Mouse (Mus musculus) c-Kit-positive CD71-negative TER-119-negative erythroid progenitor cells, embryonic 14.5 days (primary cell): ENCODE measurements around the gene Gm7544.
"Not testable (repeated sequence)": the region's sequence is repeated elsewhere in the genome, so short reads cannot be mapped to it uniquely, and the experiment has no call there.

Experiments
- DNase-seq: peaks from one replicate; pipeline ENCODE4 v3.0.0-alpha.2; 2013; ENCODE audit warnings: low read depth

The Gm7544 gene

DNA sequence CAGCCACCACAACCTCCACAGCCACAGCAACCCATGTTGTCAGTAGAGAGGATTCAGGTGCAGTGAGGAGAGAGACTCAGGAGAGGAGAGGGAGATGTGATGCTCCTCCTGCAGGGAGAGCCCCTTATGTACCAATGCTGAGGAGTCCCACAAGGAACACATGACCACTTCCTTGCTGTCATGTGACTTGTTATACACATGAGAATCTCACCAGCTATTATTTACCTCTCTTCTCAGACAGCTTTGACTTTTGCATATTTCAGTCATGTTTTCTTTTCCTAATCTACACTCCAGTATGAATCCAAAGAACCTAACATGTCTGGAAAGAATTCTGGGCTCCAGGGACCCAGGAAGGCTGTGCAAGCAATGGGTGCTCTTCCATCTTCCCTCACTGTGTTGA, at the start of gene Gm7544:
Gm7544 (minus strand) TSS at position 101 of the 400 bp plus-strand sequence.
- DNase-seq, result not testable (repeated sequence)

DNA sequence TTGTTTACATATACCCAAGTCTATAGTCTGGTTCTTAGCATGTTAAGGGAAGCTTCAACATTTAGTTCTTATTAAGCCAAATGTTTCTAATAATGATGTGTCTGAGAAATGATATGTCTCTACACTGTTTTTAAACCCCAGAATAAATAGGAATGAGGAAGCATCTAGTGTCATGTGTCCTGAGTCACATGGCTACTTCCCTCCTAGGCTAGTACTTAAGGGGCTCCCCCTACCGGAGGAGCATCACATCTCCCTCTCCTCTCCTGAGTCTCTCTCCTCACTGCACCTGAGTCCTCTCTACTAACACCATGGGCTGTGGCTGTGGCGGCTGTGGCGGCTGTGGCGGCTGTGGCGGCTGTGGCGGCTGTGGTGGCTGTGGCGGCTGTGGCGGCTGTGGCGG, 44.5 kb upstream of the Gm7544 start, which contains the start of gene Gm47959:
Gm47959 (plus strand) TSS at position 243 of the 400 bp plus-strand sequence.
- not testable (repeated sequence) for DNase-seq

DNA sequence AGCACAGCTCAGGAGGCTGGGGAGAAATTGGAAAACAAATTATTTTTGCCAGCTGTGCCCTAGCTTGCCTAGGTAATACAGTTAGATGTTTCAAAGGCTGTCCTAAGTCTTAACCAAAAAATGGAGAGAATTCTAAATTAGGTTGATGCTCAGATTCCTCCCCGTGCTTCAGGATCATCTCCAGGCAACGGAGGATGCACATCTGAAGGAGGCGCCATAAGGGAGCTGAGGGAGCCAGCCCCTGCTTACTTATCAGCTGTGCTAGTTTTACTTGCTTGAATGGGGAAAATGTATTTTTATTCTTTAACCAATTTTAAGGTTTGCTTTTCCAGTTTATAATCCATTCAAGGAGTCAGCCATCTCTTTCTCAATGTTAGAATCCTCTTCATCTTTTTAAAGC, 38.1 kb upstream of the Gm7544 start:
- DNase-seq, result no peak

DNA sequence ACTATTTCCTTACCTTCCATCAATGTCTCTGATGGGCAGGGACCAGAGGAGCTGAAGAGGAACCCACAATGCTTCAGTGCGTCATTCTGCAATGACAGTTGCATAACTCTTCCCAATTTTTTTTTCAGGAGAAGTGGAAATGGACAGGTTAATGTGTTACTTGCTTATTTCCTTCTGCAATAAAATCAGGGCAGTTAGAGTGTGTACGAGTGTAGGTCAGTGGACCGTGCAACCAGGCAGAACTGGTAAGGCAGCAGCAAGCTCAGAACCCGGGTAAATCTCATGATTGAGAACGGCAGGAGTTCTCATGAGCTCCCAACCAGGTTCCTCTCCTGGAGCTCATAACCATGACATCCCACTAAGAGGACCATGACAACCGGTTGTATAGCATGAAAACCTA, 36.3 kb upstream of the Gm7544 start:
- DNase-seq, result no peak

DNA sequence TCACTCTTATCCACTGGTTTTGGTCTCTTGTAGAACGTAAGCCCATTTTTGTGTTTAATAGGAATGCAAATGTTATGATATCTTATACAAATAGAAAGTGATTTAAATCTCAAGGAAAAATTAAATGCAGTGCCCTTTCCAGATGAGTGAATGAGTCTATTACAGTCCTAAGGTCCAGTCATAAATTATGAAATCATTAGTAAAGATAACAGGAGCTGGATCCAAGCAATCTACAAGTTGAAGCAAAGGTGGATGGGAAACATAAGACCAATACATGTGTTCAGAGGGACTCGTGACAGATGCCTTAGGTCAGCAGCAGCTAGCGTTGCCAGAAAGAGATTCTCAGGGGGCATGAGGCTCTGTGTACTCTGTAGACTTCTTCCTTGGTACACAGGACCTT, 35.8 kb upstream of the Gm7544 start:
- no peak for DNase-seq

DNA sequence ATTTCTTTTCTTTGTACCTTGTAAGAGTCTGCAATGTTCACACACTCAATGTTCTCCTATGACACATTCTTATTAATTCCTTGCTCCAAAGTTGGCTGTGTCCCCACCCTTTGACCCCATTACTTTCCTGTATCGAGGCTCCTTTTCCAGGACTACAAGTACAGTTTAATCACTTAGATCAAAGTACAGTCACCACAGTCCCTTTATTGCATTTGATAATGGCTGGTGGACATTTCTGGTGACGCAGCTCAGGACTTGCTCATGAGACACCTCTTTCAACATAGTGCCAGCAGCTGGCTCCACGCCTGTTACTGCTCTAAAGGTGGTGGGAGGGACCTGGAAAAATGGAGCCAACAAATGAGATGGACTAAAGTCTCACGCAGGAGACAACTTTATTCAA, 35.2 kb upstream of the Gm7544 start:
- no peak for DNase-seq

DNA sequence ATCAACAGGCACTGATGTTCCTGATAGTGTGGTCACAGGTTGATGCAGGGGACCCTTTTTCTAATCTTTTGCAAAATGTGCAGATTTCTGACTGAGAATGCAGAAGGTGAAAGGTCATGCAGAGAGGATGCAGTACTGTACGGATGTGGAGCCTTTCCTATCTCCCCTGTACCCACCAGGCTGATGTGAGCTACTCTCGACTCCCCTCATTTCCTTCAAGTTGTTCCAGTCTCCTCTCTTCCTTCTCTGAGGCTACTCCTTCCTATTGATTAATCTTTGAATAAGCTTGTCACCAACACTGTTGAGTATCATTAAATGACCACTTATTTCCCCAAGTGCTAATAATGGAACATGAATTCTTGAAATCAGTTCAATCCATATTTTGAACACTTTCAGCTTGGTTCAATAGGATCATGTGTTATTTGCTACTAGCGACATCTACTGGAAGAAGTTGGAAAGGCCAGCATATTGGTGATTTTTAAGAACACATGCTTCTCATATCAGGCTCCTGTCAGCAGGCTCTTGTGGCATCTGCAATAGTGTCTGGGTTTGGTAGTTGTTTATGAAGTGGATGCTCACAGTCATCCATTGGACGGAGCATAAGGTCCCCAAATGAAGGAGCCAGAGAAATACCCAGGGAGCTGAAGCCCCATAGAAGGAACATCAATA, 31.9 kb upstream of the Gm7544 start:
- peak; percentile 41 for DNase-seq

DNA sequence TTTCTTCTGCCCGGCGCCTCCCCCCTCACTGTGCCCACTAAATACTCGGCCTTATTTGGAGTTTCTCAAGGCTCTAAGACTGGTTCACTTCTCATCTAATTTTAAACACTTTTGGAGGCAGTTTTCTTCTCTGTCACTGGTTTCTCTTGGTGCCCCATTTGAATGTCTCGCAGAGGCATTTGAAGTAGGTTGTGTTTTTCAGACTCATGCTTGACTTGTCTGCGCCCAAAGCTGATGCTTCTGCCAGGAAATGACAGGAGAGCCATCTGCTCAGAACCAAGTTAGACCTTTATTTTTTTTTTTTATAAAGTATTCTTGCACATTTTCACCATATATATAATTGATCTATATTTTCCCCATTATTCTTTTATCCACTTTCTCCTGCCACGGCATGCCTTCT, 30.9 kb upstream of the Gm7544 start:
- no peak for DNase-seq

DNA sequence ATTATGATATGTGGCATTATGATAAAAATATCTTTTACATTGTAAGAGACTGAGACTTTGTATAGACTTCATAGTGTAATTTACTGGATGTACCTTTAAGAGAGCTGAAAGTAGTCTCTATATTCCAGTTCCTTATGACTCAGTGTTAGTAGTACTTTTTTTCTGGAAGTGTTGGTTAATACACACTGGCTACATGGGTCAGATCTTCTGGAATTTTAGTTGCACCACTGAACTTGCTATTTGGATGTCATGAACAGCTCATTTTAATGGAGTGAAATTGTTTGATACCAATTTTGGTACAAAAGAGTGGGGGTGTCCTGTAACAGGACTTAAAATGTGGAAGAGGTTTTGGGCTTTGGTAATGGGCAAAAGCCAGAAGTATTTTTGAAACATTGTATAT, 22.0 kb upstream of the Gm7544 start:
- DNase-seq, result no peak

DNA sequence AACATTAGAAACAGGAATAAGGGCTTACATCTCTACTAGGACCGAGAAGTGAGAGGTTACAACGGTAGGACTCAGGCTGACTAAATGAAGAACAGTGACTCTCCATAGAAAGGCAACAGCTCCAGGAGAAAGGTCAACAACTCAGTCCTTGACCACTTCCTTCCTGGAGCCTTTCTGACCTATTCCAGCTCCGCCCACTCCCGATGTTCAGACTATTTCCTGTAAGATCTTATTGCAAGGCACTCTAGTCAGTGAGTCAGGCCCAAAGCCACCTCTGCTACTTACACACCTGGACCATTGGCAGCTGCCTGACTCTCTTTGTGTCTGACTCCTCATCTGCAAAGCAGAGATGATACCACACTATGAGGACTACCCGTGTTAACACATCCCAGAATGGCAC, 19.9 kb upstream of the Gm7544 start:
- no peak for DNase-seq

DNA sequence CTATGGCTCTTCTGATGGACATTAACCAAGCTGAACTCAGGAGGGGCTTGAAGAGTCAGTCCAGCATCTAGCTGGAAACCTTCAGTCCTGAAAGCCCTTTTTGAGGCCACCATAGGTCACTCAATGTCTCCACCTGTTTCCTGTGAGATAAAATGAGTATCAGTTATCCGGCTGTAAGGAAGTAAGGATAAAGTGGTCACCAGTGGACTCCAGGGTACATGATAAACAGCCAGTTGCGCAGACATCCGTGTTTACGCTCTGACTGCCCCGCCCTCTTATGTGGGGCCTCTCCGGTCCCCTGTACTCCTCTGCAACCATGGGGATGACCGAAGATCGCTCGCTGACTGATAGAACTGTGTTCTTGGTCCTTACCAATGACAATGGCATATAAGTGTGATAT, 18.5 kb upstream of the Gm7544 start:
- no peak for DNase-seq

DNA sequence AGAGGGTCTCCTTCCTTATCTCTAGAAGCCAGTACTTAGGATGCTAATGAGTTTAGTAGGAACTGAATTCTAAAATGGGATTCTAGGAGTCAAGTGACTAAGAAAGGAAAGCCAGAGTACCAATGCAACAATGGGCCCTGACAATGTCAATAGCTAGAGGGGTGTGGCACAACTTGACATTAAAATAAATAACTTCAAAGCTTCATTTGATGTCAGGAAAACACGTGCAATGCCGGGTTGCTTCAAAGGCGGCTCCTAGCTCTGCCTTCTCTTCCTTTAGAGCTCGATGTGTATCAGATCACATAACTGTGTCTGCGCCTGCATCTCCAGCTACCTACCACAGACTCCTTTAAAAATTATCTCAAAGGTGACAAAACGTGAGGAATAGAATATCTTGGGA, 18.1 kb upstream of the Gm7544 start:
- no peak for DNase-seq

DNA sequence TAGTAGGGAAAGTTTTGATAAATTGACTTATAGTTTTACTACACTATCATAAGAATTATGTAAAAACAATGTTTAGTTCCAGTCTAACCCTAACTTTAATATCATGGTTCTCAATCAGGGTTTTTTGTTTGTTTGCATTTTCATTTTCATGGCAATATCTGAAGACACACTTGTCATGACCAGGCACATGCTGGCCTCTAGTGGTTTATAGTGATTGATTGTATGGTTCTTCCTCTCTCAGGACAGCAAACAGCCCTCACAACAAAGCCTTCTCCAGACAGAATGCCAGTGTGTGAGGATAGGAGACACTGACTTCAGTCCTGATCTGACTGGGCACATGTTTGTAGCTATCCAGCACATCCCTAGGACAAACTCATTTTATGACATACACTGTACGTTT, 17.4 kb upstream of the Gm7544 start:
- DNase-seq, result no peak

DNA sequence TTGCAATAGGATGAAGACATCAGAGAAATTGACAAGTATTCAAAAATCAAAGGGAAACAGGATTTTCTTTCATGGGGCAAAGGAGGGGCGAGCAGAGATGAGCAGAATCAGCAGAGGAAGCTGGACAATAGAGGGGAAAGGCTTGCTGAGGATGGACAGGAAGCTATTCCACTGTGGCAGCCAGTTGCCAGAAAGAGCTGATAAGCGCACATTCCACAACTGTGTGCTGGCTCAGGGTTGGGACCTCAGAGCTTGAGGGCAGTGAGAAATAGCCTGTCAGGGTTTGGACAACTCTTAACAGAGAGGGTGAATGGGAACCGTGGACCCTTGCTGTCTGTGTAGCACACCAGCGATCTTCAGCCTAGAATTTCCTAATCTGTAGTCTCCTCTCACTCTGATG, 16.2 kb upstream of the Gm7544 start:
- DNase-seq, result no peak

DNA sequence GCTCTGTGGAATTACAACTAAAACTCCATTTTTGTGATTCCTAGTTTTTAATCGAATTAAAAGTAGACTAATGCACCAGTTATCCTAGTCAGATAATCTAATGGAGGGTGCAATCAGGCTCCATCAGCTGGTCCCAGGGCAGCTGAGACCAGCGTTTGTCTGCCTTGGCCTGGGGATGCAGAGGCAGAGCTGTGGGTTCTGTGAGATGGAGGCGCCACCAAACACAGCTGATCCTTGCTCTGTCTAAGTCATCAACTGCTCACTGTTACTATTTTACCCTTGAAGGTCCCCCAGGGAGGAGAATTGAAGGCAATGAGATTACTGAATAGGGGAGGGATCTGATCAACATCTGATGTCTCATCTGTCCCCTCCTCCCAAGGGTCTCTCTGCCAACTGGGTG, 10.6 kb upstream of the Gm7544 start:
- DNase-seq, result no peak

DNA sequence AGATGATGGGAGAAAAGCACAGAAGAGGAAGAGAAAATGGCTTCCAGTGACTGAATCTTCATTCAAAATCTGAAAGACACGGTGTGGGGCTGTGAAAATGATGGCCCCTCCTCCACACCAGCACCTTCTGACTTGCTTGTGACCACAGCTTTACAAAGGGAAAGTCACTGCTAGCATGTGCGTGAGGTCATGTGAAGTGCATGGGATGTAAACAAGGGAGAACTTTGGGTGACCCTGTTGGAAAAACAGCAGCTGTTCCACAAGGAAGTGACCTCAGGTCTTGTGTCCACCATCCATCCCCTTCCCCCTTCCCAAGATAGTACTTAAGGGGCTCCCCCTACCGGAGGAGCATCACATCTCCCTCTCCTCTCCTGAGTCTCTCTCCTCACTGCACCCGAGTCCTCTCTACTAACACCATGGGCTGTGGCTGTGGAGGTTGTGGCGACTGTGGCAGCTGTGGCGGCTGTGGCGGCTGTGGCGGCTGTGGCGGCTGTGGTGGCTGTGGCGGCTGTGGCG, 4.1 kb upstream of the Gm7544 start, which contains the start of gene Gm47955:
Gm47955 (plus strand) TSS at position 417 of the 516 bp plus-strand sequence.
- no peak for DNase-seq

DNA sequence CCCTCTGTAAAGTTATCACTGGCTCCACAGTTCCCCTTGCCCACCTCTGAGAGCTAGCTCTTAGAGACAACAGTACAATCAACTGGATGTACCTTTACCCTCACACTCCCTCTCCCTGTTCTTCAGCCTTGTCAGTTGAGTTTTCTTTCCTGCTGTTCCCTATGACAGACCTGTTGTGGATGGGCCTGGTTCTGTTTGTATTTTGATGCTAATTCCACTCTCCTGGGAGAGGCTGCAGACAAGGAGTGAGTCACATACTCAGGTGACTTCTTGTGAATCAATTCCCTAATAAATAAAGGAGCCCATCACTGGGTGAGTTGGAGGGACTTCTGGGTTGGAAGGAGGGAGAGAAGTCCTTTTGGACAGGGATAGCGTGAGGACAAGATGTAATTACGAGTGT, 7.2 kb downstream of the Gm7544 start:
- no peak for DNase-seq

DNA sequence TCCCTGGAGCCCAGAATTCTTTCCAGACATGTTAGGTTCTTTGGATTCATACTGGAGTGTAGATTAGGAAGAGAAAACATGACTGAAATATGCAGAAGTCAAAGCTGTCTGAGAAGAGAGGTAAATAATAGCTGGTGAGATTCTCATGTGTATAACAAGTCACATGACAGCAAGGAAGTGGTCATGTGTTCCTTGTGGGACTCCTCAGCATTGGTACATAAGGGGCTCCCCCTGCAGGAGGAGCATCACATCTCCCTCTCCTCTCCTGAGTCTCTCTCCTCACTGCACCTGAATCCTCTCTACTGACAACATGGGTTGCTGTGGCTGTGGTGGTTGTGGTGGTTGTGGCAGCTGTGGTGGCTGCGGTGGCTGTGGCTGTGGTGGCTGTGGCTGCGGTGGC, 9.8 kb downstream of the Gm7544 start:
- not testable (repeated sequence) for DNase-seq

DNA sequence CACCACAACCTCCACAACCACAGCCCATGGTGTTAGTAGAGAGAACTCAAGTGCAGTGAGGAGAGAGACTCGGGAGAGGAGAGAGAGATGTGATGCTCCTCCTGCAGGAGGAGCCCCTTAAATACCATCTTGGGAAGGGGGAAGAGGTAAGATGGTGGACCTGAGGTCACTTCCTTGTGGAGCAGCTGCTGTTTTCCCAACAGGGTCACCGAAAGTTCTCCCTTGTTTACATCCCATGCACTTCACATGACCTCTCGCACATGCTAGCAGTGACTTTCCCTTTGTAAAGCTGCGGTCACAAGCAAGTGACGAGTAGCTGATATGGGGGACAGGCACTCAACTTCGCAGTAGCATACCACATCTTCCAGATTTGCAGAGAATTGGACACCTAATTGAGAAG, 12.5 kb downstream of the Gm7544 start, which contains the start of gene A030003K21Rik:
A030003K21Rik (minus strand) TSS at position 94 of the 400 bp plus-strand sequence.
- not testable (repeated sequence) for DNase-seq

DNA sequence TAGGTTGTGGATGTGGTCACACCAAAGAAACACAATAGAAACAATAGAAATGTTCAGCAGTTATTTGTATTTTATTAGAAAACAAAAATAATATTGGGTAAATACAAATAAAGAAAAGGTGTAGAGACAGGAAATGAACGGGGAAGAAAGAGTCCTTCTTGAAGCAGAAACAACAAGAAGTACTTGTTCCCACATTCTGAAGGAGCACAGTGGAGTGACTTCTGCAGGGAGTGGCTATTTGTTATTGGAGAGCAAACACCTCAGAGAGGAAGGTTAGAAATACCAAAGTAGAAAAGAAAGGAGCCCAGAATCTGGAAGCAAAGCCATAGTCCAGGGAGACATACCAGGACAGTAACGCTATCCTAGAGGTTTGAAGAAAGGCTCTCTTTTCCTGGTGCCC, 13.3 kb downstream of the Gm7544 start:
- DNase-seq, result not testable (repeated sequence)

DNA sequence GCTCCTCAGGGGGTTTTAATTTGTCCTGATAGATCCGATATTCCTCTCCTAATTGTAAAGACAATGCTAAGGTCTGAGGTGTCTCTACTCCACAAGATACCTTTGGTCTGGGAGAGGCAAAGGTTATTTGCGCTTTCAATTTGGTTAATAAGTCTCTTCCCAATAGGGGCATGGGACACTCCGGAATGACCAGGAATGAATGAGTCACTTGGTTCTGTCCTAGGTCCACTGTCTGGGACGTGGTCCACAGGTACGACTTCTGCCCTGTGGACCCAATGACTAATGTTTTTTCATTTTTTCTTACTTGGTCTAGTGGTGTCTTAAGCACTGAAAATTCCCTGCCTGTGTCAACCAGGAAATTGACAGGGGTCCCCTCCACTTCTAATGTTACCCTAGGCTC, 17.1 kb downstream of the Gm7544 start:
- DNase-seq, result no peak

DNA sequence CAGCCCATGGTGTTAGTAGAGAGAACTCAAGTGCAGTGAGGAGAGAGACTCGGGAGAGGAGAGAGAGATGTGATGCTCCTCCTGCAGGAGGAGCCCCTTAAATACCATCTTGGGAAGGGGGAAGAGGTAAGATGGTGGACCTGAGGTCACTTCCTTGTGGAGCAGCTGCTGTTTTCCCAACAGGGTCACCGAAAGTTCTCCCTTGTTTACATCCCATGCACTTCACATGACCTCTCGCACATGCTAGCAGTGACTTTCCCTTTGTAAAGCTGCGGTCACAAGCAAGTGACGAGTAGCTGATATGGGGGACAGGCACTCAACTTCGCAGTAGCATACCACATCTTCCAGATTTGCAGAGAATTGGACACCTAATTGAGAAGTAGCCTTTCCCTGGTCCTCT, 24.5 kb downstream of the Gm7544 start, which contains the start of gene Gm6217:
Gm6217 (minus strand) TSS at position 74 of the 400 bp plus-strand sequence.
- not testable (repeated sequence) for DNase-seq

DNA sequence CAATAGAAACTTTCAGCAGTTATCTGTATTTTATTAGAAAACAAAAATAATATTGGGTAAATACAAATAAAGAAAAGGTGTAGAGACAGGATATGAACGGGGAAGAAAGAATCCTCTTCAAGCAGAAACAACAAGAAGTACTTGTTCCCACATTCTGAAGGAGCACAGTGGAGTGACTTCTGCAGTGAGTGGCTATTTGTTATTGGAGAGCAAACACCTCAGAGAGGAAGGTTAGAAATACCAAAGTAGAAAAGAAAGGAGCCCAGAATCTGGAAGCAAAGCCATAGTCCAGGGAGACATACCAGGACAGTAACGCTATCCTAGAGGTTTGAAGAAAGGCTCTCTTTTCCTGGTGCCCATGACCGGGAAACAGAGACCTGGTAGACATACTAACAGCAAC, 25.3 kb downstream of the Gm7544 start:
- not testable (repeated sequence) for DNase-seq

DNA sequence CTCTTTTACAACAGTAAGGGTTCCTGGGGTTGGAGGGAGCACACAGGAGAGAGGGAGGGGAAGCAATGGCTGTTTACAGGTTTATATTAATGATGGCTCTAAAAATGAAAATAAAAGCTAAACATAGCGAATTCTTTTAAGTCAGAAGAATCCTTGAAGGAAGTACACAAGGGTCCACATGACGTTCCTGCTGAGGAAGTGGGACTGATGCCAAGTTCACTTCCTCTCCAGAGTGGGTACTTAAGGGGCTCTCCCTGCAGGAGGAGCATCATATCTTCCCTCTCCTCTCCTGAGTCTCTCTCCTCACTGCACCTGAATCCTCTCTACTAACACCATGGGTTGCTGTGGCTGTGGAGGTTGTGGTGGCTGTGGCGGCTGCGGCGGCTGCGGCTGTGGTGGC, 31.2 kb downstream of the Gm7544 start, which contains the start of gene A030014E15Rik:
A030014E15Rik (plus strand) TSS at position 268 of the 400 bp plus-strand sequence.
- no peak for DNase-seq
